Mouse (Mus musculus) testis, adult 2 months (tissue): ENCODE results near the gene Tepsin.

Experiments used
- CTCF ChIP-seq: fragments of 200-500 bp; IDR thresholded peaks from 2 replicates; pipeline ENCODE4 v1.5.1; 2012; ENCODE audit warnings: low read depth, mild to moderate bottlenecking, inconsistent platforms, low read length, moderate library complexity; ENCODE audit not compliant: control insufficient read depth, insufficient read depth, insufficient replicate concordance
- POLR2A ChIP-seq: fragments of 200-500 bp; IDR thresholded peaks from 2 replicates; pipeline ENCODE4 v1.6.1; 2012; ENCODE audit warnings: low read depth, mild to moderate bottlenecking, inconsistent platforms, low read length, moderate library complexity; ENCODE audit not compliant: control insufficient read depth

- TF ChIP-seq CTCF (no peak), POLR2A (no peak)
Observed at GRCm38 (mm10) chr11:120049067-120049466, 49.5 kb downstream of the Tepsin start.
